Mouse (Mus musculus) kidney, adult 2 months (tissue): ENCODE results near the gene Pecr.

ENCODE experiments used
- CTCF ChIP-seq: fragments of 200-500 bp; conservative IDR thresholded peaks from 2 replicates; pipeline ENCODE4 v1.5.1; 2011; ENCODE audit warnings: low read depth, mild to moderate bottlenecking, control low read depth, low read length, moderate library complexity, mixed read lengths; ENCODE audit not compliant: insufficient read depth, insufficient read length
- POLR2A ChIP-seq: fragments of 200-500 bp; IDR thresholded peaks from one replicate; pipeline ENCODE4 v1.6.1; 2011; ENCODE audit warnings: low read depth, low read length, control low read depth

GRCm38 (mm10) chr1:72253881-72254491, 30.1 kb downstream of the Pecr start:
- no peak for TF ChIP-seq POLR2A
- no peak for TF ChIP-seq CTCF
